Comparison of ENCODE assay signal across 13 mouse cellular contexts in the genomic region with DNA sequence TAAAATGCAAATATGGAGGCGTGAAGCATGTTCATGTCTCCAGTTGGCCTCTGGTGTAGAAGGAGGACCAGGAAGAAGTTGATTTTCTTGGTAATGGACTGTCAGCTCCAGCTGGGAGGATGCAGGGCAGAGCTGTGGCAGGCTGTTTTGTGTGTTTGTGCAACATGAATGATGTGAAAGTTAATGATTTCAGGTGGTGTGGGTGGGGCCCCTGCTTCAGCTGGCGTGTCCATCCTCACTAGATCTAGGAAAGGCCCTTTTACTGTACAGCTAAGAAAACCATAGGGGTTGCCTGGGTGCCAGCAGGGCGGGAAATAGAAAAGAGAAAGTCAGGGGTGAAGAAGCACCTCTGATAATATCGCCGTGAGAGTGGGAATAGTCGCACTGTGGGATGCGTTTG.
"Had no signal": no experiment of that assay in that cellular context is flagged by ENCODE, and none has a peak within 500 bp of the region (broad histone marks: within the 10 kb centered on the region; RNA-seq: fewer than 3 reads in every experiment).

No protein-coding gene starts in this region.

- H3K27ac ChIP-seq: limb, embryonic 15.5 days; liver, embryonic 12.5 days; midbrain, embryonic 10.5 days; midbrain, embryonic 15.5 days; neural tube, embryonic 13.5 days; stomach, embryonic 15.5 days had no signal

- H3K9me3 ChIP-seq: limb, embryonic 15.5 days; liver, embryonic 12.5 days; midbrain, embryonic 10.5 days; midbrain, embryonic 15.5 days; neural tube, embryonic 13.5 days; stomach, embryonic 15.5 days had no signal

- DNase-seq: lung, embryonic 14.5 days; lung, postnatal 10 days; lung, postnatal 4 days; retina, postnatal 1 day; right cerebral cortex, postnatal 14 days; thymus, postnatal 4 days had no signal

- H3K9ac ChIP-seq: limb, embryonic 15.5 days; liver, embryonic 12.5 days; lung, embryonic 14.5 days; midbrain, embryonic 15.5 days; stomach, embryonic 15.5 days had no signal

- H3K4me3 ChIP-seq: limb, embryonic 15.5 days; liver, embryonic 12.5 days; midbrain, embryonic 10.5 days; midbrain, embryonic 15.5 days; neural tube, embryonic 13.5 days; stomach, embryonic 15.5 days had no signal

- H3K27me3 ChIP-seq: limb, embryonic 15.5 days; midbrain, embryonic 15.5 days; neural tube, embryonic 13.5 days; stomach, embryonic 15.5 days had no signal

- H3K4me1 ChIP-seq: liver, embryonic 12.5 days had no signal

- H3K4me2 ChIP-seq: limb, embryonic 15.5 days; liver, embryonic 12.5 days; lung, embryonic 14.5 days; midbrain, embryonic 15.5 days; neural tube, embryonic 13.5 days; stomach, embryonic 15.5 days had no signal

- ATAC-seq: intestine, embryonic 16.5 days; liver, embryonic 12.5 days; midbrain, embryonic 15.5 days had no signal

- H3K36me3 ChIP-seq: limb, embryonic 15.5 days; liver, embryonic 12.5 days; midbrain, embryonic 10.5 days; midbrain, embryonic 15.5 days; neural tube, embryonic 13.5 days; stomach, embryonic 15.5 days had no signal
